ENCODE assay signal across 8 mouse cellular contexts in genomic region chr19:37206641-37207302, GRCm38 (mm10). TPM values are rescaled to one million over a fixed set of nuclear protein-coding genes. Genes with fewer than 3 reads are reported as not detected.
DNase-seq lines count a peak whose midpoint lies in the region; ATAC-seq lines count a peak whose summit lies in the region.

No protein-coding gene starts in this region.

- no peaks in the 10 kb centered on the region for H3K27me3 ChIP-seq in forebrain, embryonic 16.5 days (replicated peaks; ENCODE audit: control insufficient read depth, insufficient read depth, low read length)

- WGBS in forebrain, embryonic 16.5 days, result under 1% methylated on average over 47 of the region's 47 CpGs

- H3K4me3 ChIP-seq in forebrain, embryonic 16.5 days (replicated peaks; ENCODE audit: low read length), result peak overlapping the region; percentile 92

- H3K4me1 ChIP-seq in forebrain, embryonic 16.5 days (replicated peaks; ENCODE audit: control insufficient read depth, insufficient read depth, low read length), result peaks cover 17% of the 10 kb centered on the region

- H3K9me3 ChIP-seq in forebrain, embryonic 16.5 days (ENCODE audit: control insufficient read depth, low read length), result no peaks in the 10 kb centered on the region

- peak overlapping the region; percentile 38; the same call in 1 of the 2 replicates for H3K27ac ChIP-seq in forebrain, embryonic 16.5 days (ENCODE audit: low read length)

- ATAC-seq in forebrain, embryonic 16.5 days, result peak; percentile 79

- H3K4me2 ChIP-seq in forebrain, embryonic 16.5 days (ENCODE audit: low read length), result peak overlapping the region; percentile 76

- H3K36me3 ChIP-seq in forebrain, embryonic 16.5 days (ENCODE audit: control insufficient read depth, insufficient read depth), result peaks cover 9% of the 10 kb centered on the region

- H3K9ac ChIP-seq in forebrain, embryonic 16.5 days (replicated peaks; ENCODE audit: low read depth, low read length), result peak overlapping the region; percentile 95

- peak; percentile 58 to 72 for DNase-seq in cerebellum, adult 18-20 months
- DNase-seq in cerebellum, adult 11 months, result no peak
- DNase-seq in adrenal gland, postnatal 4 days (ENCODE audit: low spot score in 2 of 2), result peak; percentile 17 to 26
- peak; percentile 52 for DNase-seq in heart, postnatal 4 days
- DNase-seq in layer of hippocampus, postnatal 25 days (ENCODE audit: extremely low spot score in 1 of 2, low spot score in 1 of 2), result peak; percentile 34 to 59
- peak; percentile 51 for DNase-seq in lung, postnatal 10 days
- DNase-seq in retina, postnatal 7 days (ENCODE audit: low read depth, low spot score), result peak; percentile 19

RNA-seq across cellular contexts. Expression of gene March5, which starts 0.6 kb away (rescaled TPM):
- total RNA-seq in adrenal gland, postnatal 4 days (2021), result 10 to 100 TPM; 90.3 to 91.3 TPM
- polyA plus RNA-seq in forebrain, embryonic 16.5 days (2015; fragmentation: Nextera tagmentation; extraction: Ambion mirVana), result 111 and 130 TPM in 2 replicates
- 10 to 100 TPM; 78.4 to 79.7 TPM for total RNA-seq in heart, postnatal 4 days (2021)
- 10 to 100 TPM; 84.7 to 88.2 TPM for total RNA-seq in layer of hippocampus, postnatal 25 days (2021)

RNA-seq across cellular contexts. Expression of gene Cpeb3, which starts 1.6 kb away (rescaled TPM):
- 10 to 100 TPM; 20.4 to 20.6 TPM for total RNA-seq in adrenal gland, postnatal 4 days (2021)
- polyA plus RNA-seq in forebrain, embryonic 16.5 days (2015; fragmentation: Nextera tagmentation; extraction: Ambion mirVana), result 7.0 and 9.8 TPM in 2 replicates
- total RNA-seq in heart, postnatal 4 days (2021), result 10 to 100 TPM; 38.5 to 45.0 TPM
- 10 to 100 TPM; 62.1 to 74.6 TPM for total RNA-seq in layer of hippocampus, postnatal 25 days (2021)
